Mouse (Mus musculus) layer of hippocampus, postnatal 14 days (tissue): ENCODE measurements around the gene Ppif. TPM values are rescaled to one million over a fixed set of nuclear protein-coding genes. Genes with fewer than 3 reads are reported as not detected.
A peak's percentile ranks its signal among the peaks of the same experiment; 100 is the strongest.

ENCODE experiments used
- DNase-seq, 2 experiments: peaks; one replicate each; pipeline ENCODE4 v3.0.0; 2021 to 2022; ENCODE audit warnings: low spot score in 2 of 2, mixed read lengths in 1 of 2
- long read RNA-seq, 2 experiments: library from polyadenylated mRNA; stranded (forward); transcript quantifications; one replicate each; pipeline ENCODE4 v2.0.0; 2021
- total RNA-seq, 2 experiments: library from RNA; stranded (reverse); gene quantifications; 2 replicates each; pipeline ENCODE4 v1.2.3; 2021

Ppif gene
- 10 to 100 TPM; 27.6 to 27.7 TPM for total RNA-seq
- long read RNA-seq, experiment 1, transcript Ppif-201 (6 exons, 1,549 nt): major isoform, 40 of 48 reads
- long read RNA-seq, experiment 1, partial matches to known transcripts: 3 of 48 reads
- long read RNA-seq, experiment 1, other reads (novel, unspliced or antisense): 4 of 48 reads
- long read RNA-seq, experiment 2, transcript Ppif-201 (6 exons, 1,549 nt): major isoform, 47 of 51 reads
- long read RNA-seq, experiment 2, partial matches to known transcripts: 1 of 51 reads
- long read RNA-seq, experiment 2, other reads (novel, unspliced or antisense): 3 of 51 reads

GRCm38 (mm10) chr14:25693888-25694568 is at the start of gene Ppif:
TSS of gene Ppif (plus strand) at chr14:25694154.
- DNase-seq: peak; percentile 95 to 96

- no peak for DNase-seq
These were observed 48.2 kb upstream of the Ppif start for GRCm38 (mm10) chr14:25645717-25646116.

GRCm38 (mm10) chr14:25646161-25646621 is 47.8 kb upstream of the Ppif start:
- peak; percentile 68 to 70 for DNase-seq

GRCm38 (mm10) chr14:25651131-25651530 is 42.8 kb upstream of the Ppif start:
- DNase-seq: no peak

DNA sequence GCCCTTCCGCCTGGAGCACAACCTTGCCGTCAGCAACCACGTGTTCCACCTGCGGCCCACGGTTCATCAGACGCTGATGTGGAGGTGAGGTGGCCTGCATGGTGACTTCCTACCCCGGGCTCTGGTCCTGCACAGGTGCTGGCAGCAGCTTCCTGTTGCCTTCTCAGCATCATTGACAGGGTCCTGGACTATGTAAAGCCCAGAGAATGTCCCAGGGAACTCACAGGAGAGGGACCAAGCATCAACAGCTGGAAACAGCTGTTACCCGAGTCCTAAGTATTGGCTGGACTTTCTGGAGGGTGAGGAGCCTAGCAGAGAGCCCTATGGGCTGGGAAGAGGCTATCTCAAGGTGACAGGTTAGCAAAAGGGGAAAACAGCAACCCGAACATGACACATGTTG is 42.0 kb upstream of the Ppif start:
- DNase-seq: no peak

DNA sequence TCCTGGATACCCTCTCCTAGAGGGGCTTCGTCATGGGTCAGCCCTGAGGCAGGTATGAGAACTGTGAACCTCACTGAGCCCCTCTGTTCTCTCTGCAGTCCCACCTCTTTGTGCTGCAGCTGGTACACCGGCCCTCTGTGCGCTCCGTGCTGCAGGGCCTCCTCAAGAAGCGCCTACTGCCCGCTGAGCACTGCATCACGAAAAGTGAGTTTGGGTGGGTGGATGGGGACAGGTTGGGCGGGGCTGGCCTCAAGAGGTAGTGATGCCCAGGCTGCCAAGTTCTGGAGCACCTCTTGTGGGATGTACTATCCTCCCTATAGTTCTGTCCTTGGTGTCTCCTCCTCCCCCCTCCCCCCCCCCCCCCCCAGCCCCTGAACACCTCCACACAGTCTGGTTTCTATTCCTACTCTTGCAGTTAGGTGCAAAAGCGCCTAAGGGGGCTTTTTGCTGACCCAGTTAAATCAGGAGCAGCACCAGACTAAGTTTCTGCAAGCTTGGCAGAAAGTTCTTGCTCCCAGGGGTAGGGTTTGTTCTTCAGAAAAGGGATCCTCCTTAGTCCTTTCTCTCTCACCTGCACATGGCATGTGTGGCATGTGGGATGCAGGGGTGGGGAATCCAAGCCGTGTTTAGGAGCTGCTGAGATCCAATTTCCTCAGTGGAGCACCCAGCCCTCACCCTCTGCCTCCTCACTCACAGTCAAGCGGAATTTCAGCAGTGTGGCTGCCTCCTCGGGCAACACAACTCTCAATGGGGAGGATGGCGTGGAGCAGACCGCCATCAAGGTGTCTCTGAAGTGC is 39.4 kb upstream of the Ppif start:
- DNase-seq: no peak

DNA sequence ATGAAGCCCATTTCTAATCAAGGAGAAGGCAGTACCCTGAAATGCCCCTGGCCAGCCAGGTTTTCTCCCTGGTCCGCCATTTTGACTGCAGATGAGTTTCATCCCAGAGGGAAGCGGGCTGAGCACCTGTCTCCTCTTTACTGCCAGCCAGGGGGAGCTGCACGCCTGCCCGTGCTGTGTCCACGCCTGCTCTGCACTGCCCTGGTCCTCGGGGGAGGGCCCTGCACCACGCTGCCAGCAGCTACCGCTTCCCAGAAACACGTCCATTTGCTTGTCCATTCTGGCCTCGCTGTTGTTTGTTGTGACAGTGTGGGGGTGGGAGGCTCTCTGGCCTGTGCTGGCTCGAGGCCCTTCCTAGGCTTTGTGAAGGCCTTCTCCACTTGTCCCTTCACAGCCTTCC is 33.3 kb upstream of the Ppif start:
- DNase-seq: no peak

- DNase-seq: no peak
These were observed 32.6 kb upstream of the Ppif start for GRCm38 (mm10) chr14:25661185-25661920.

DNA sequence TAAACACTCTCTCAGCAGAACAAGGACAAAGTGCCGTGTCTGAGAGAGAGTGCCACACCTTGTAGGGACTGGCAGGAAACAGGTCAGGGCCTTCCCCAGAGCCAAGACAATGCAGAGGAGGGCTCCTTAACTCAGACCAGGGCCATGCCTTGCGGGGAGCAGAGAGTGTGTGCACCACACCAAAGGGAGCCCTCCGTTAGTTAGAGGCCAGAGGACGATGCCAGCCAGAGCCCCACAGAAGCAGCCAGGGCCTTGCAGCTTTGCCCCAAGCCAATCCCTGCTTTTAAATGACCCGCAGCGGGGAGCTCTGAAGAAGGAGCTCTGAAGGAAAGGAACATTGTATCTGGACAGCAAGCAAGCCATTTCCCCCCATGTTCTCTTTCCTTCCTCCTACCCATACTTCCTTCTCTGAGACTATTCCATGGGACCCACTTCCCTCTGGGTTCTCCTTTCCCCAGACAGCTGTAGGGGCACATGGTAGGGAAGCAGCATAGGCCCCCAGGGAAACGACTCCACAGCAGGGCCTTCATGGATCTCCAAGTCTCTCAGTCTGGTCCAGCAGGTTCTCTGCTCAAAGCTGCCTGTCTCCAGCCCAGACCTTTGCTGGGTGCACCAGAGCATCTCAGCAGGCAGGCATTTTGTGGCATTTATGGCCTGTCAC is 30.2 kb upstream of the Ppif start:
- DNase-seq: no peak

- no peak for DNase-seq
These were observed 29.7 kb upstream of the Ppif start for GRCm38 (mm10) chr14:25664310-25664695.

DNA sequence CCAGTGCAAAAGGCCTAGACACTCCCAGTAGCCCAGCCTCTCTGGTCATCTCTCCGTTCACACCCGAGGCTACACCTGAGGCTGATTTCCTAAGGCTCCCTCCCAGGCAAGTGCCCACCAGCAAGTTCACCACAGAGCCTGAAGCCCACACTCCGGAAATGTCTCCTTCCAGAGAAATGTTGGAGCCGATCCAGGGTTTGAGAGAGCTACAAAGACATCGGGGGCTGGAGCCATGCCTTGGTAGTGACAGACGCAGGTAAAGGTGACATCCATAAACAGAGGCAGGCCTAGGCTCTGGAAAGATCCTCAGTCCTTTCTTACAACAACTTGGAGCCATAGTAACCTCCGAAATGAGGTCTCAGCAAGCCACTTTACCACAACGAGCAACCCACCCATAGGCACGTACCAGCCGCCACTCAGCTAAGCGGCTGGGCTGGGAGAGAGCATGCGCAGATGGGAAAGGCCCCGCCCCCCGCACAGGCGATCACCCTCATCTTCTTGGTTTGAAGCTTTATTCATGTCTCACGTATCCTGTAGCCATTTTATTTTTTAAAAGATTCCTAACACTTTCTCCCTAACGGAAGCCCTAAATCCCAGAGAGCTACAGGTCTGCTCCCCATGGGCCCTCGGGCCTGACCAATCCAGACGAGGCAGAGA is 28.5 kb upstream of the Ppif start:
- peak in 1 of 2 experiments; percentile 32 for DNase-seq

- no peak for DNase-seq
These were observed 27.1 kb upstream of the Ppif start for GRCm38 (mm10) chr14:25666668-25667376.

GRCm38 (mm10) chr14:25667587-25667986 is 26.4 kb upstream of the Ppif start:
- no peak for DNase-seq

- DNase-seq: no peak
These were observed 14.3 kb upstream of the Ppif start for GRCm38 (mm10) chr14:25679625-25680024.

- no peak for DNase-seq
These were observed 11.9 kb upstream of the Ppif start for GRCm38 (mm10) chr14:25682020-25682419.

DNA sequence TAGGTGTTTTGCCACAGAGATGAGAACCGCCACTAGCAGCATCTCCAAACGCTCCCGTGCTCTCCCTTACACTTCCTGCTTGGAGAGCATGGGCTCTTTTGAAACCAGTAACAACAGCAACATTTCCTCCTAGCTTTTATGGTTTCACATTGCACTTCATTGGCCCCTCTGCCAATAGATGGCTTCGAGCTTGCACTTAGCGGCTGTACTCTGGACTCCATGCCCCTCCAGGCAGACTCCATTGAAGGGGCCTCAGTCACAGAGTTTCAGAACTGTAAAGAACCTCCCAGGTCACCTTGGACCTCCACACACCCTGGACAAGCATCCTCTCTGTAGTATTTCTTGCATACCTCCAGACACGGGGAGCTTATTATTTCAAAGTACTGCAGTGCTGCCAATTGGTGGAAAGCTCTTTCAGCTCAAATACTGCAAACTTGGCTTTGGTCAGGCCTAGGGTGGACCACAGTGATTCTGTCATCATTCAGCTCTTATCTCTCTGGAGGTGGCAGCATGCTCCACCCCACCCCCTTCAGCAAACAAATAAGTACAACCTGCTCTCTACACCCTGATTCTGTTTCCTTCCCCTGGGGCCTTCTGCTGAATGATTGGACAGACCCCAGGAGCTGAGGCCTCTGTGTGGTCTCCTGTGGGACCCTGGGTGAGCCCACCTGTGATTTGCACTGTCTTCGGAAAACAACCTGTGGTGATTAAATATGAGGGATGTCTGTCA is 7.6 kb upstream of the Ppif start:
- no peak for DNase-seq

DNA sequence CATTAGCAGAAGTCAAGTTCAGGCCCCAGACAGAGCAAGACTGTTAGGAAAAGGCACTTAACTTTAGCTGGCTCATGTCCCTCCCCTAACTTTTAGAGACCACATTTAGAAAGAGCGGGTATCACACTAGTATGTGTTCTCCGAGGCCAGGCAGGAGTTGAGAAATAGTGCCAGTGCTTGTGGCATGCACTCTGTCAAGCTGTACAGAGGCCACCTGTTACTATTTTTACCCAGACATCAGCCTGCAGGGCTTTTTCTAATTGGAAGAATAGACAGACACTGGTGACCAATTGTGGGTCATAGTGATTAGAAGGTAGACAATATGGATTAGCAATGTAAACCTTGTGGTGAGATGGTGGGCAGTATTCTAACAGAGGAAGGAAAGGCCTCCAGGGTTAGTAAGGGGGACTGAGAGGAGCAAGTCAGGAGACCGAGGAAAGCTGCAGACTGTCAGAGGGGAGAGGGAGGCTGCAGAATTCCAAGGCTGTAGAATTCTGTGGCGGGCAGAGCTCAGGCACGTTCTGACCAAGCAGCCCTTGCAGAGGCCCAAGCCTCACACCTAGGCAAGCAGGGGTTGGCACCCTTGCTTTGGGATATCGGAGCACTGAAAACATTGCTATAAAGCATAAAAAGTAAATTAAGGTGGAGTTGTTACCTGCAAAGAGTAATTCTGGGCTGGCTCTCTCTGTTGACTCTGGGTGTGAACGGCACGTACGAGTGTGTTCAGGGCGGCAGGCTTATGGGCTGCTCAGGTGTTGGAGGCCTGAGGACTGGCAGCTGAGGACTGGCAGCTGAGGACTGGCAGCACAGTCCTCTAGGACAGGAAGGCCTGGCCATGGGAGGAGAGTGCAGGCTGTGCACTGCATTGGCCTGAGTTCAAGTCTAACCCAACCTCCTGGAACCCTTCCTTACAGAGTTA is 6.7 kb upstream of the Ppif start:
- no peak for DNase-seq
